Mouse (Mus musculus): ENCODE measurements at regions not wholly inside any gene's neighbourhood (a gene's known extent, or its start where the extent isn't known, plus 50 kb on each side); places are given as distances from the start of the nearest gene placed in this dataset.

GRCm38 (mm10) chr17:9904525-9904991 lies 235.0 kb upstream of the Pabpc6 start:
- peak; percentile 28 for DNase-seq

DNA sequence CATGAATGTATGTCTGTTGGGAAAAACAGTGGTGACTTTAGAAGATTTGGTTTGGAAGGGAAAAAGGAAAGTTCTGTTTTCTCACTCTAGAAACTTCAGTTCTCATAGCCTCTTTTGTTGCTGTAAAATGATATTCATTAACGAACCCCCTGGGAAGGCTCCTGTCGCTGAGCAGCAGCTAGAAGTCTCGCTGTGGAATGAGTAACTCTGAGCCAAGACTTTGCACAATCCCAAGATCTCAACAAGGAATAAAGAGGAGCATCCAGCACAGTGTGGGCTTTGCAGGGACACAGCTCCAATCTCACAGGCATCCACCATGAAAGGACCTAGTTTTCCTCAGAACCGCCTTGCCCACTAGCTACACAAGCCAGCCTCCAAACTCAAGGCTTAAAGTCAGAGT lies 233.8 kb upstream of the Pabpc6 start:
- DNase-seq, result no peak

DNA sequence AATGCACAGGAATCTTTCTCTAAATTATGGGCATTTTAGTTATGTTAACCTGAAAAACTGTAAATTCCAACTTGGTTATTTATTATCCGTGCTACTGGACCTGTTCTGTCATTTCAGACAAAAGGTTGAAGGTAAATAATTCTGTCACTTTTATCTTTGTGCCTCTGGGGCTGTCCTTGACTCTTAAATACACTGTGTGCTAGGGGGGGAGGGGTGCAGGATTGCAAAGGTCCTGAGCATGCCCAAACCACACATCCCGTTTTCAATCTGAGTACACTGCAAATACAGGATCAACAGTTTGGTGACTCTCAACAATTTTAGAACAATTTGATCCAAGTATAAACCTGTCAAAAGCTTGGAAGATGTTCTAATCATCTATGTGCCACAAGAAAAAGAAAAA lies 227.4 kb upstream of the Pabpc6 start:
- no peak for DNase-seq

DNA sequence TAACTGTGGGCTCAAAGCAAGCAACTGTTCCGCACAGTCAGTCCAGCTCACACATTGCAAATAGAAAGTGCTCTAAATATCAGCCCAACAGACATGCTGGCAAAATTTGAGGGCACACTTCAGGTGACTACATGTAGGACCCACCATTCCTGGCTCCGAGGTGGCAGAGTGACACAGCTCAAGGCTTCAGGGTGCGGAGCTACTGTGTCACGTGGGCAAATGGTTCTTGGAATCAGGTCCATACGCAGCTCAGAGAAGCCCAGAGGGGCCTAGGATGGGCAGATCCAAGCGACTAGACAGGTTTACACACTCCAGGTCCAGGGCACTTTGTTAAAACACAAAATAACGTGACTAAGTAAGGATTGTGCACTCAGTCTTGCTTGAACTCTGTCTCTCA lies 226.2 kb upstream of the Pabpc6 start:
- no peak for DNase-seq

GRCm38 (mm10) chr17:9894828-9895685 lies 225.5 kb upstream of the Pabpc6 start:
- DNase-seq, result peak; percentile 56

GRCm38 (mm10) chr17:9893966-9894365 lies 224.4 kb upstream of the Pabpc6 start:
- peak; percentile 75 for DNase-seq

DNA sequence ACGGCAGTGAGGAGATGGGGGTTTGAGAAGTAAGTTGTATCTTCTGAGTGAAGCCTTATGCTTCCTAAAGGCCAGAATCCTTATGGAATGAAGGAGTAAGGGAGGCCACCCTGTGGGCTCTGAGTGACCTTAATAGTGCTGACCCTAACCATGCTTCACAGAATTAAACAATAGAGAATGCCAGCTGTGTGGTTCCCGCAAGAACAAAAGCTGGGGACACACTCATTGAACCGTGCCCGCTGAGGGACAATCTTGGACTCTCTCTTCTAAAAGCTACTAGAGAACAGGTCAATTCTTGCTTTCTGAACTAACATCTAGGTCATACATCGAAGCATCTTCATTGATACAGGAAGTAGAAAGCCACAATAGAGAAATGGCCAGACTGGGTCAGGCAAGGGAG lies 223.3 kb upstream of the Pabpc6 start:
- DNase-seq, result no peak

- DNase-seq, result no peak
These were observed 222.6 kb upstream of the Pabpc6 start for GRCm38 (mm10) chr17:9892141-9892540.

DNA sequence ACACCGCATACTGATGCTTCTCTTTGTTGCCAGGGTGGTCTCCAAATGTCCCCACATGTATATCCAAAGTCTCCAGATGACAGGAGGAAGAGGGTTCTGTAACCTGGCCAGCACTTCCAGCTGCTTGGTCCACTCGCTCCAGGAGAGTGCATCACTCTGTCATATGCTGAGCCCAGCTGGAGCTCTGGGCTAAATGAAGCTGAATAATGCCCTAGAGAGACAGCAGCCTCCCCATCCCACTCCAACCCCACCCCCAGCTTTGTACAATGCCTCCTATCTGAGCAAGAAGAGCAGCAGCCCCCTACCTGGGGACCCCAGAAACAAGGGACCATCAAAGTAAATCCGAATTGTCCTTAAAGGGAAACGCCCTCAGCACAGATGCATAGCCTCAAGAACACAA lies 219.0 kb upstream of the Pabpc6 start:
- no peak for DNase-seq

DNA sequence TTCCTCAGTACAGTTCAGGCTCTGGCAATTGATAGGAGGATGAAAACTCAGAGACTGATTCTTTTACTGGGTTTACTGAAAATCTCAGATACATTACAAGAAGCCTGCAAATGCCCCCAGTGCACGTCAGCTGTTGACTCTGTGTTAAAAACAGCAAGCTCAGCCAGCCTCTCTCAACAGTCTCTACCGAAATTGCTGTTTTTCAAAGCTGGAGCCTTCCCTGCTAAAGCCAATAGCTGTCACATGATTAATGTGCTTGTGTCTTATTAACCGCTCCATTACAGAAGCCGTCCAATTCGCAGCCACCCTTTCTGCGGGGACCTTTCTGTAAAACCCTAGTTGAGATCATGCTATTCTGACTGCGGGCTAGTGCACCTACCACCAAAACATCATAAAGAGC lies 215.6 kb upstream of the Pabpc6 start:
- no peak for DNase-seq

GRCm38 (mm10) chr17:9882639-9883226 lies 213.2 kb upstream of the Pabpc6 start:
- no peak for DNase-seq

DNA sequence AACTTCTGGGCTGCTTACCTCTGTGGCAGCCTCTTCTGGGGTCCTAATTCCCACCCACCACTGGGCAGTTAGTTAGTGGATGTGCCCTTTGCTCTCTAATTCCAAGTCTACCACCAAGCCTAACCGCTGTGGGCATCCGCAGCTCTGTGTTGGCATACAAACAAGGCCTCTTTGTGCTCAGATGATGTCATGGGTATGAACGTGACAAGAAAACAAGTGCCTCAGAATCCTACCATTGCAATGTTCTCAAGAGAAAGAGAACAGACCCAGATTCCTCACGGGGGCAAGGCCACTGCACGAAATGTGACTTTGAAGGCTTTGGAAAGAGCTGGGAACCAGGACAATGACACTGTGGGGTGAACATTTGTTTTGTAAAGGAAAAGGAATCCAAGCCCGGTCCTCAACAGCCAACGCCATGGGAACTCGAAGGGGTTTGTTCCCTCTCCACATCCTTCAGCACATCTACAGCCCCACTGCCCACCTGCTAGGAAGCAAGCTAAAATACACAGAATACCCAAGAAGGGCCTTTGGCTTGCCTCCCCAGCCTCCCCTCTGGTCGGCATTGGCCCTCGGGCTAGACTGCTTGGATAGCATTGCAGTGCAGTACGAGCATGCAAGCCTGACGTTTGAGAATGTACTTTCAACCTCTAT lies 210.2 kb upstream of the Pabpc6 start:
- DNase-seq, result no peak

DNA sequence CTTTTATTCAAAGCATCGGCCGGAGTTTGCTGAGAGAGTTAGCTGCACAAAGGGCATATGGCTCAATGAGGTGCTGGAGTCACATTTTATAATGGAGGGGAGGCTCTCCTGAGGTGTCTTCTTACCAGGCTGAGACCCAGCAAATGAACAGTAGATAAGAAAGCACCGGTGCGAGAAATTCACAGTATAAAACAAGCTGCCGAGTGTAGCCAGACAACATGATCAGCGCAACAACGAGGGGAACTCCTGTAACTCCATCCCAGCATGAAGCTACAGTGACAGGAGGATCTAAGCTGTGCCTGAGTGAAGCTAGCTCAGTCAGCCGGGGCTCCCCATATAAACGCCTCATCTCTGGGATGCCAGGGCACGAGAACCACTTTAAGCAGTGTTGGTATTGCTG lies 204.2 kb upstream of the Pabpc6 start:
- no peak for DNase-seq

- no peak for DNase-seq
These were observed 200.7 kb upstream of the Pabpc6 start for GRCm38 (mm10) chr17:9870237-9870636.

DNA sequence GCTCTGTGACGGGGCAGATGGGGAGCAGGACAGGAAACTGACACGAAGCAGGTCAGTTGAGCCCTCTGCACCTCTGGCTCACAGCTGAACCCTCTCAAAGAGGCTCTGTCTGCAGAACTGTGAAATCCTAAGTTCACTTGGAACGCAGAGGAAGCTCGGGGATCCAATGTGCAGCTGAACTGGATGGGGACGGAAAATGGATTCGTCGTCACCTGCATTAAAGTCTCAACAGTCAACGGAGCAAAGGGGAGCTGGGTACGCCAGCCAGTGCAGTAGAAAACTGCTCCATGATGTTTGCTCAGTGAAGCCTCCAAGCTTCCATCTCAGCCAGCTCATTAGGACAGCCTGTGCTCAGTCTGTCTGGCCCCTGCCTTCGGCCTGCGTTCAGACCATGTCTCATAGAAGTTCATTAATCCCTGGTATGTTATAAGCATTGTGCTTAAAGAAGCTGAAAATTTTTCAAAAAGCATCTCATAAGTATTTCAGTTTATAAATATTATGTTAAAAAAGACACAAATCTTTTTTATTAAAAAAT lies 199.3 kb upstream of the Pabpc6 start:
- DNase-seq, result no peak

GRCm38 (mm10) chr17:9864254-9864653 lies 194.7 kb upstream of the Pabpc6 start:
- no peak for DNase-seq

- no peak for DNase-seq
These were observed 192.7 kb upstream of the Pabpc6 start for GRCm38 (mm10) chr17:9861923-9862854.

GRCm38 (mm10) chr17:9861346-9861745 lies 191.8 kb upstream of the Pabpc6 start:
- no peak for DNase-seq

- DNase-seq, result peak; percentile 35
These were observed 179.2 kb upstream of the Pabpc6 start for GRCm38 (mm10) chr17:9848559-9849357.

GRCm38 (mm10) chr17:9845451-9846075 lies 176.0 kb upstream of the Pabpc6 start:
- no peak for DNase-seq

- DNase-seq, result no peak
These were observed 171.6 kb upstream of the Pabpc6 start for GRCm38 (mm10) chr17:9841103-9841502.
